Mouse (Mus musculus) cortical plate, adult 2 months (tissue): Measurements from ENCODE around the gene Paqr5.

Experiments used
- CTCF ChIP-seq: fragments of 200-500 bp; IDR thresholded peaks from 2 replicates; pipeline ENCODE4 v1.5.1; 2011; ENCODE audit warnings: mild to moderate bottlenecking, control low read depth, low read length; ENCODE audit not compliant: insufficient read depth; ENCODE audit errors: extremely low read depth
- POLR2A ChIP-seq: fragments of 200-500 bp; IDR thresholded peaks from 2 replicates; pipeline ENCODE4 v1.6.1; 2011; ENCODE audit warnings: mild to moderate bottlenecking, low read length, control low read depth; ENCODE audit not compliant: insufficient read depth; ENCODE audit errors: extremely low read depth

DNA sequence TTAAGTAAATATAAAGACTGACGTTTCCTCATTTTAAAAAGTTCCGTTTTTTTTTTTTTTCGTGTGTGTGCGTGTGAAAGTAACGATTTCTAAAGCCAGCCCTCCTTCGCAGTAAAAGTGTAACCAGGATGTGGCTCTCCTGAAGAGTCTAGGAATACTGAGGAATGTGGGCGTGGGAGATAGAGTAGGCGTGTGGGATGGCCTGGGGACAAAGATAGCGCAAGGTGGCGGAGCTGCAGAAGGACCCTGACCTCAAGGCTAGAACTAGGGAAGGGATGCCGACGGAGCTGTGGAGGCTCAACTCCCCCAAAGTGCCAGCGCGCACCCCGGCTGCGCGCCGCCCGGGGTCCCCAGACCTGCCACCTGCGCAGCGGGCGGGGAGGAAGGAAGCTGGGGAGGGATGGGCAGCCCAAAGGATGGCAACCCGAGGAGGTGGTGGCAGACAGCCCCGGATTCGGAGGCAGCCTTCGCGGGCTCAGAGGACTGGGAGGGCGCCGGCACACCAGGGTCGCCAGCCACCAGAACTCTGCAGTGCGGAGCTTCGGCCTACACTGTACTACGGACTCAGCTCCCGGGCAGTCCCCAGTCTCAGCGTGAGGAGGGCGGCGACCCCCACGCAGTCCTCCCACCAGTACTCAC is 80.6 kb downstream of the Paqr5 start:
- TF ChIP-seq POLR2A (no peak), CTCF (no peak)
